Mouse (Mus musculus): ENCODE measurements around the gene Crygb.

DNA sequence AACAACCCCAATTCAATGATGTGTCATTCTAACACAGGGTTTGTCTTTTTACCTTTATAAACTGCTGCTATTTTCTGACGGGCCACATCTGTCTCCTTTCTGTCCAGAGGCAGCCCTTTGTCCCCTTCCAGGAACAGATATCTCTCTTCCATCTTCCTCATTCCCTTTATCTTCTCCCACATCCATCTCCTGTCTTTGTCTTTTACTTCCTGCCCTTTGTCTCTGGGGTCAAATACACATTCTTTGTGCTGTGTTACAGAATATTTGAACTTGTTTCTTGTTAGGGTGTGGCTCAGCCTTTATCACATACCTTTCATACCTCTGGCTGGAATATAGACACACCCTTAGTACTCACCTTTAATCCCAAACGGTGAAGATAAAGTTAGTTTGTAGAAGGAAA, 44.5 kb downstream of the Crygb start:
- TF ChIP-seq CTCF (IDR thresholded peaks at IDR 0.05; ENCODE audit: insufficient read depth, low read length), result no peak
- TF ChIP-seq POLR2A (IDR thresholded peaks at IDR 0.05; ENCODE audit: borderline replicate concordance, extremely low read depth, low read depth, low read length), result no peak

All from lung, adult 2 months (tissue).